Mouse (Mus musculus) forebrain, embryonic 11.5 days (tissue): ENCODE measurements around the gene Klf11. TPM values are rescaled to one million over a fixed set of nuclear protein-coding genes. Genes with fewer than 3 reads are reported as not detected.
A peak's percentile ranks its signal among the peaks of the same experiment; 100 is the strongest.

Experiments used
- ATAC-seq: fragments of 200-750 bp; cut with Nextera tagmentation; replicated peaks from 2 replicates; pipeline ENCODE4 v1.8.0; 2017; ENCODE audit warnings: moderate TSS enrichment; ENCODE audit not compliant: low FRiP score
- DNase-seq: peaks from one replicate; pipeline ENCODE4 v3.0.0-alpha.2; 2017; ENCODE audit warnings: low spot score
- H3K27ac ChIP-seq: fragments of 300-500 bp; sonication (generic); 2 replicates; pipeline ENCODE4 v1.5.1; 2014; ENCODE audit warnings: low read depth, low read length
- H3K27me3 ChIP-seq: fragments of 300-500 bp; sonication (generic); 2 replicates; pipeline ENCODE4 v1.6.1; 2014; ENCODE audit warnings: mild to moderate bottlenecking, low read length, mixed read lengths; ENCODE audit not compliant: control insufficient read depth, insufficient read depth
- H3K36me3 ChIP-seq: fragments of 300-500 bp; sonication (generic); 2 replicates; pipeline ENCODE4 v1.6.1; 2014; ENCODE audit warnings: mild to moderate bottlenecking, low read length, moderate library complexity, mixed read lengths; ENCODE audit not compliant: control insufficient read depth, insufficient read depth
- H3K4me1 ChIP-seq: fragments of 300-500 bp; sonication (generic); replicated peaks from 2 replicates; pipeline ENCODE4 v1.6.1; 2014; ENCODE audit warnings: low read length, mixed read lengths; ENCODE audit not compliant: control insufficient read depth, insufficient read depth
- H3K4me2 ChIP-seq: fragments of 300-500 bp; sonication (generic); 2 replicates; pipeline ENCODE4 v1.6.1; 2014; ENCODE audit warnings: low read depth, mild to moderate bottlenecking, low read length, moderate library complexity, mixed read lengths; ENCODE audit not compliant: severe bottlenecking
- H3K4me3 ChIP-seq: fragments of 300-500 bp; sonication (generic); 2 replicates; pipeline ENCODE4 v1.5.1; 2014; ENCODE audit warnings: low read depth, low read length
- H3K9ac ChIP-seq: fragments of 300-500 bp; sonication (generic); 2 replicates; pipeline ENCODE4 v1.6.1; 2014; ENCODE audit warnings: low read length
- H3K9me3 ChIP-seq: fragments of 300-500 bp; sonication (generic); 2 replicates; pipeline ENCODE4 v1.6.1; 2016; ENCODE audit warnings: low read length, mixed read lengths; ENCODE audit not compliant: control insufficient read depth
- WGBS: fragments of 180-500 bp; shearing (Covaris S2); extraction: QIAGEN DNeasy Blood & Tissue Kit; methylation state at CpG from one replicate; pipeline ENCODE4 v1.1.7; 2014; 5-methylcytosine and 5-hydroxymethylcytosine counted together
- polyA plus RNA-seq: library from polyadenylated mRNA; unstranded; fragments of >200 nt; fragmentation: Nextera tagmentation; extraction: Ambion mirVana; gene quantifications from 2 replicates; pipeline ENCODE4 v1.2.1, GENCODE M21; 2014

The Klf11 gene
- polyA plus RNA-seq, 1 experiment from 2014 or later = 13.1 TPM

DNA sequence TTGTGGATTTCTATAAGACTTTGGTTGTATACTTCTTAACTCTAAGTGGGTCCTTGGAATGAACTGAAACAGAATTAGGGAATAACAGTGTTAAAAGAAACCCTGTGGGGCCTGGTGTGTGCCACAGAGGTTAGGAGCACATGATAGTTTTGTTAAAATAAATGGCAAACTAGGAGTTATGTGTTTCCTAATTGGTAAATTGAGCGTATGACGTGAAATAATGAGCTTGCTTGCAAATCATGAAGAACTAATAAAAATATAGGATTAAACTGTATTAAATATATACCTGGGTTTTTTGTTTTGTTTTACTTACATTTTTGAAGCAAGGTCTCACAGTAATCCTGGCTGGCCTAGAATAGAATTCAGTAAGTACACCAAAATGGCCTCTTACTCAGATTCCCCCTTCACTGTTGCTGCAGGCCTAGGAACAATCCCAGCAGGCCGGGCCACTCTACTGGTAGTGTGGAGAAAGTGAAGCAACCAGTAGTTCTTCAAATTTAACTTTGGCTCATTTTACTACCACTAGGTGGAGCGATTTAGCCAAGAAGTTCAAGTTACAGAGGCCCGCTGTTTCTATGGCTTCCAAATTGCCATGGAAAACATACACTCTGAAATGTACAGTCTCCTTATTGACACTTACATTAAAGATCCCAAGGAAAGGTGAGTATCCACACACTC is 58.9 kb downstream of the Klf11 start:
- Histone ChIP-seq H3K4me2 (peak overlapping the region; percentile 45), H3K4me3 (peak overlapping the region; percentile 91), H3K9me3 (no peaks in the 10 kb centered on the region), H3K36me3 (peaks cover 10% of the 10 kb centered on the region; the same call in 1 of the 2 replicates), H3K27ac (no peak overlapping the region; the same call in 1 of the 2 replicates), H3K27me3 (no peaks in the 10 kb centered on the region), H3K9ac (peak overlapping the region; percentile 98), H3K4me1 (peaks cover 15% of the 10 kb centered on the region)
- no peak for ATAC-seq
- peak; percentile 82 for DNase-seq
- WGBS = 34% methylated on average over 5 of the region's 5 CpGs

DNA sequence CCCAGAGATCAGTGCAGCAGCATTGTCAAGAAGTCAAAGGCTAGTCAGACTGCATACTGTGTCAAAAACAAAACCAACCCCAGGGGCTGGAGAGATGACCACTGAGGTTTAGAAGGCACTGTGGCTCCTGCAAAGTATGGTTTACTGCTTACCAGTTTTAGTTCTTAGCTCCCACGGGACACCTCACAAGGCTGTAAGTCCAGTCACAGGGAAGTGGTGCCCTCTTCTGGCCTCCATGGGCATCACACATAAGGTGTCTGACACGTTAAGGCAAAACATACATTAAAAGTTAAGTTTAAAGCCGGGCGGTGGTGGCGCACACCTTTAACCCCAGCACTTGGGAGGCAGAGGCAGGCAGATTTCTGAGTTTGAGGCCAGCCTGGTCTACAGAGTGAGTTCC is 59.6 kb downstream of the Klf11 start:
- Histone ChIP-seq H3K4me1 (peaks cover 15% of the 10 kb centered on the region), H3K27me3 (no peaks in the 10 kb centered on the region), H3K9me3 (no peaks in the 10 kb centered on the region), H3K4me2 (peak overlapping the region; percentile 45), H3K4me3 (peak overlapping the region; percentile 91), H3K9ac (peak overlapping the region; percentile 24), H3K27ac (no peak overlapping the region), H3K36me3 (peaks cover 10% of the 10 kb centered on the region; the same call in 1 of the 2 replicates)
- peak; percentile 70 for DNase-seq
- WGBS = 63% methylated on average over 5 of the region's 5 CpGs
- no peak for ATAC-seq

Other genes starting within 250 kb of the Klf11 start
- 33.1 and 33.4 TPM in 2 replicates for gene Taf1b, start 152.9 kb upstream of the Klf11 start, polyA plus RNA-seq
- gene Grhl1, start 79.0 kb upstream of the Klf11 start, polyA plus RNA-seq = 0.40 and 0.61 TPM in 2 replicates
- gene Cys1, start 30.5 kb downstream of the Klf11 start, polyA plus RNA-seq = 0.76 and 0.85 TPM in 2 replicates
- 635 and 669 TPM in 2 replicates for gene Rrm2, start 57.0 kb downstream of the Klf11 start, polyA plus RNA-seq
- gene Mboat2, start 179.6 kb downstream of the Klf11 start, polyA plus RNA-seq = 55.7 and 59.3 TPM in 2 replicates